Mouse (Mus musculus): Measurements from ENCODE around the gene Cab39.

Cab39 gene

GRCm38 (mm10) chr1:85845476-85845875 is 52.2 kb downstream of the Cab39 start:
- DNase-seq (ENCODE audit: low spot score in 2 of 2): no peak

- no peak for DNase-seq (ENCODE audit: low spot score in 2 of 2)
These were observed 55.8 kb downstream of the Cab39 start for GRCm38 (mm10) chr1:85849016-85849415.

- no peak for DNase-seq (ENCODE audit: low spot score in 2 of 2)
These were observed 57.6 kb downstream of the Cab39 start for GRCm38 (mm10) chr1:85850851-85851250.

- DNase-seq (ENCODE audit: low spot score in 2 of 2): peak in 1 of 2 experiments; percentile 48
These were observed 59.9 kb downstream of the Cab39 start for GRCm38 (mm10) chr1:85852996-85853689.

GRCm38 (mm10) chr1:85853865-85854264 is 60.6 kb downstream of the Cab39 start:
- DNase-seq (ENCODE audit: low spot score in 2 of 2): no peak

- DNase-seq (ENCODE audit: low spot score in 2 of 2): no peak
These were observed 61.2 kb downstream of the Cab39 start for GRCm38 (mm10) chr1:85854475-85854874.

- no peak for DNase-seq (ENCODE audit: low spot score in 2 of 2)
These were observed 63.0 kb downstream of the Cab39 start for GRCm38 (mm10) chr1:85856266-85856665.

- DNase-seq (ENCODE audit: low spot score in 2 of 2): no peak
These were observed 64.1 kb downstream of the Cab39 start for GRCm38 (mm10) chr1:85857261-85857754.

- peak in 1 of 2 experiments; percentile 23 for DNase-seq (ENCODE audit: low spot score in 2 of 2)
These were observed 71.1 kb downstream of the Cab39 start for GRCm38 (mm10) chr1:85864383-85864782.

- no peak for DNase-seq (ENCODE audit: low spot score in 2 of 2)
These were observed 76.8 kb downstream of the Cab39 start for GRCm38 (mm10) chr1:85870001-85870400.

GRCm38 (mm10) chr1:85870546-85870945 is 77.3 kb downstream of the Cab39 start:
- DNase-seq (ENCODE audit: low spot score in 2 of 2): no peak

- DNase-seq (ENCODE audit: low spot score in 2 of 2): no peak
These were observed 88.8 kb downstream of the Cab39 start for GRCm38 (mm10) chr1:85882003-85882402.

GRCm38 (mm10) chr1:85887221-85887620 is 94.0 kb downstream of the Cab39 start:
- no peak for DNase-seq (ENCODE audit: low spot score in 2 of 2)

GRCm38 (mm10) chr1:85894231-85894747 is 101.0 kb downstream of the Cab39 start, which contains the start of gene Itm2c:
Itm2c (plus strand) TSS chr1:85894281.
- DNase-seq (ENCODE audit: low spot score in 2 of 2): peak; percentile 49 to 58

GRCm38 (mm10) chr1:85894748-85895360 is 101.6 kb downstream of the Cab39 start:
- DNase-seq (ENCODE audit: low spot score in 2 of 2): no peak

- DNase-seq (ENCODE audit: low spot score in 2 of 2): peak; percentile 14 to 38
These were observed 102.2 kb downstream of the Cab39 start for GRCm38 (mm10) chr1:85895391-85895837.

GRCm38 (mm10) chr1:85896110-85896509 is 102.9 kb downstream of the Cab39 start:
- no peak for DNase-seq (ENCODE audit: low spot score in 2 of 2)

GRCm38 (mm10) chr1:85896781-85897700 is 103.8 kb downstream of the Cab39 start:
- no peak for DNase-seq (ENCODE audit: low spot score in 2 of 2)

GRCm38 (mm10) chr1:85897901-85898760 is 104.9 kb downstream of the Cab39 start:
- no peak for DNase-seq (ENCODE audit: low spot score in 2 of 2)

GRCm38 (mm10) chr1:85898761-85899387 is 105.6 kb downstream of the Cab39 start:
- DNase-seq (ENCODE audit: low spot score in 2 of 2): no peak
